Mouse (Mus musculus) megakaryocyte, embryonic 14.5 days (primary cell): ENCODE data around the gene Gab1.

Source experiments
- FLI1 ChIP-seq: IDR thresholded peaks from 2 replicates; pipeline ENCODE4 v1.6.1; 2012; ENCODE audit warnings: low read length, inconsistent platforms, mixed read lengths
- GATA1 ChIP-seq: IDR thresholded peaks from 3 replicates; pipeline ENCODE4 v1.6.1; 2012; ENCODE audit warnings: mixed read lengths, low read length, inconsistent platforms, borderline replicate concordance

DNA sequence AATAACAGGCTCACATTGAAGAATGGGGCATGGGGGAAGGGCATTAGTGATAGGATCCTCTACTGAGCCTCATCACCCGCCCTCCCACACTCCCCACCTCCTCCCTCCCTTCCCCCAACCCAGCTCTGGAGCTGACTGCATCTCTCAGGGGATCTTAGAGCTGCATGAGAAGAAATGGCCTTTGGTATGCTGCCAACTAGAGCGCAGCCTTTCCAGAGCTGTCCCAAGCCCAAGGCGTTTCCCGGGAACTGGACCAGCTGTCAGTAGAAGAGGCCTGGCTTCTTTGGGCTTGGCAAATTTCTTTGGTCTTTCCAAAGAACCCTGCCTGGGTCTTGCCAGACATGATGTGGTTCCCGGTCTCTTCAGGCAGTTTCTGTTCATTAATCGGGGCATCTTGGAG lies 42.3 kb upstream of the Gab1 start:
- TF ChIP-seq GATA1 (no peak), FLI1 (no peak)
